Mouse (Mus musculus): ENCODE measurements at regions not wholly inside any gene's neighbourhood (a gene's known extent, or its start where the extent isn't known, plus 50 kb on each side); places are given as distances from the start of the nearest gene placed in this dataset.

GRCm38 (mm10) chr6:111738983-111739382, 534.6 kb upstream of the Lmcd1 start:
- no peak for DNase-seq (ENCODE audit: low spot score)
- H3K27me3 ChIP-seq (replicated peaks; ENCODE audit: low read depth, poor library complexity, severe bottlenecking) = no peaks in the 10 kb centered on the region
- WGBS = 83% methylated on average over 1 of the region's 1 CpGs
- no peaks in the 10 kb centered on the region for H3K36me3 ChIP-seq (replicated peaks)
- H3K9me3 ChIP-seq = no peaks in the 10 kb centered on the region
- H3K4me3 ChIP-seq = no peak overlapping the region
- H3K4me1 ChIP-seq = no peaks in the 10 kb centered on the region
- no peak overlapping the region for H3K27ac ChIP-seq (replicated peaks)

- no peak for DNase-seq (ENCODE audit: low spot score)
- WGBS = 81% methylated on average over 5 of the region's 5 CpGs
Observed at GRCm38 (mm10) chr6:111781710-111782481, 491.7 kb upstream of the Lmcd1 start.

GRCm38 (mm10) chr6:111808611-111809010, 464.9 kb upstream of the Lmcd1 start:
- H3K27ac ChIP-seq (replicated peaks) = no peak overlapping the region
- H3K9me3 ChIP-seq = 0 out of 2 replicates have a peak, but pooled peaks cover 3% of the 10 kb centered on the region
- no peaks in the 10 kb centered on the region for H3K4me1 ChIP-seq
- no peaks in the 10 kb centered on the region for H3K27me3 ChIP-seq (replicated peaks; ENCODE audit: low read depth, poor library complexity, severe bottlenecking)
- DNase-seq (ENCODE audit: low spot score) = no peak
- H3K4me3 ChIP-seq = no peak overlapping the region
- no peaks in the 10 kb centered on the region for H3K36me3 ChIP-seq (replicated peaks)

More at GRCm38 (mm10) chr6:111781710-111782481, 491.7 kb upstream of the Lmcd1 start:
- Histone ChIP-seq H3K4me1 (no peaks in the 10 kb centered on the region), H3K27me3 (replicated peaks; ENCODE audit: low read depth, poor library complexity, severe bottlenecking) (no peaks in the 10 kb centered on the region), H3K36me3 (replicated peaks) (no peaks in the 10 kb centered on the region), H3K9me3 (no peaks in the 10 kb centered on the region), H3K4me3 (no peak overlapping the region), H3K27ac (replicated peaks) (no peak overlapping the region)

GRCm38 (mm10) chr6:111813982-111814603, 459.5 kb upstream of the Lmcd1 start:
- Histone ChIP-seq H3K9me3 (0 out of 2 replicates have a peak, but pooled peaks cover 3% of the 10 kb centered on the region), H3K4me1 (no peaks in the 10 kb centered on the region), H3K27me3 (replicated peaks; ENCODE audit: low read depth, poor library complexity, severe bottlenecking) (no peaks in the 10 kb centered on the region), H3K4me3 (no peak overlapping the region), H3K27ac (replicated peaks) (no peak overlapping the region), H3K36me3 (replicated peaks) (no peaks in the 10 kb centered on the region)
- 83% methylated on average over 7 of the region's 7 CpGs for WGBS
- DNase-seq (ENCODE audit: low spot score) = no peak

GRCm38 (mm10) chr6:111815150-111815549, 458.4 kb upstream of the Lmcd1 start:
- no peaks in the 10 kb centered on the region for H3K36me3 ChIP-seq (replicated peaks)
- DNase-seq (ENCODE audit: low spot score) = no peak
- no peak overlapping the region for H3K4me3 ChIP-seq
- H3K27ac ChIP-seq (replicated peaks) = no peak overlapping the region
- H3K27me3 ChIP-seq (replicated peaks; ENCODE audit: low read depth, poor library complexity, severe bottlenecking) = no peaks in the 10 kb centered on the region
- no peaks in the 10 kb centered on the region for H3K4me1 ChIP-seq
- 0 out of 2 replicates have a peak, but pooled peaks cover 3% of the 10 kb centered on the region for H3K9me3 ChIP-seq

- H3K36me3 ChIP-seq (replicated peaks) = no peaks in the 10 kb centered on the region
- no peak overlapping the region for H3K4me3 ChIP-seq
- H3K9me3 ChIP-seq = no peaks in the 10 kb centered on the region
- no peak for DNase-seq (ENCODE audit: low spot score)
- no peak overlapping the region for H3K27ac ChIP-seq (replicated peaks)
- no peaks in the 10 kb centered on the region for H3K27me3 ChIP-seq (replicated peaks; ENCODE audit: low read depth, poor library complexity, severe bottlenecking)
- no peaks in the 10 kb centered on the region for H3K4me1 ChIP-seq
- WGBS = 89% methylated on average over 3 of the region's 3 CpGs
Observed at GRCm38 (mm10) chr6:111820265-111820664, 453.3 kb upstream of the Lmcd1 start.

- Histone ChIP-seq H3K4me1 (no peaks in the 10 kb centered on the region), H3K9me3 (no peaks in the 10 kb centered on the region), H3K4me3 (no peak overlapping the region), H3K27me3 (replicated peaks; ENCODE audit: low read depth, poor library complexity, severe bottlenecking) (no peaks in the 10 kb centered on the region), H3K27ac (replicated peaks) (no peak overlapping the region), H3K36me3 (replicated peaks) (no peaks in the 10 kb centered on the region)
- DNase-seq (ENCODE audit: low spot score) = no peak
- 71% methylated on average over 6 of the region's 6 CpGs for WGBS
Observed at GRCm38 (mm10) chr6:111844321-111844835, 429.2 kb upstream of the Lmcd1 start.

- no peaks in the 10 kb centered on the region for H3K4me1 ChIP-seq
- H3K27me3 ChIP-seq (replicated peaks; ENCODE audit: low read depth, poor library complexity, severe bottlenecking) = no peaks in the 10 kb centered on the region
- WGBS = 77% methylated on average over 3 of the region's 3 CpGs
- H3K4me3 ChIP-seq = no peak overlapping the region
- H3K27ac ChIP-seq (replicated peaks) = no peak overlapping the region
- no peaks in the 10 kb centered on the region for H3K36me3 ChIP-seq (replicated peaks)
- DNase-seq (ENCODE audit: low spot score) = no peak
- H3K9me3 ChIP-seq = no peaks in the 10 kb centered on the region
Observed at GRCm38 (mm10) chr6:111866101-111866598, 407.4 kb upstream of the Lmcd1 start.

GRCm38 (mm10) chr6:111882557-111882956, 391.0 kb upstream of the Lmcd1 start:
- no peaks in the 10 kb centered on the region for H3K4me1 ChIP-seq
- no peak overlapping the region for H3K4me3 ChIP-seq
- H3K36me3 ChIP-seq (replicated peaks) = no peaks in the 10 kb centered on the region
- no peak for DNase-seq (ENCODE audit: low spot score)
- H3K27me3 ChIP-seq (replicated peaks; ENCODE audit: low read depth, poor library complexity, severe bottlenecking) = no peaks in the 10 kb centered on the region
- H3K27ac ChIP-seq (replicated peaks) = no peak overlapping the region
- H3K9me3 ChIP-seq = no peaks in the 10 kb centered on the region
- 89% methylated on average over 1 of the region's 1 CpGs for WGBS

GRCm38 (mm10) chr6:111883946-111884345, 389.6 kb upstream of the Lmcd1 start:
- H3K9me3 ChIP-seq = no peaks in the 10 kb centered on the region

GRCm38 (mm10) chr6:111911997-111912396, 361.6 kb upstream of the Lmcd1 start:
- H3K9me3 ChIP-seq = no peaks in the 10 kb centered on the region
- no peak overlapping the region for H3K27ac ChIP-seq (replicated peaks)
- H3K27me3 ChIP-seq (replicated peaks; ENCODE audit: low read depth, poor library complexity, severe bottlenecking) = no peaks in the 10 kb centered on the region
- no peak overlapping the region for H3K4me3 ChIP-seq
- H3K4me1 ChIP-seq = no peaks in the 10 kb centered on the region
- no peak for DNase-seq (ENCODE audit: low spot score)
- WGBS = 57% methylated on average over 2 of the region's 2 CpGs
- no peaks in the 10 kb centered on the region for H3K36me3 ChIP-seq (replicated peaks)

More at GRCm38 (mm10) chr6:111883946-111884345, 389.6 kb upstream of the Lmcd1 start:
- no peak overlapping the region for H3K27ac ChIP-seq (replicated peaks)
- DNase-seq (ENCODE audit: low spot score) = no peak
- H3K36me3 ChIP-seq (replicated peaks) = no peaks in the 10 kb centered on the region
- H3K27me3 ChIP-seq (replicated peaks; ENCODE audit: low read depth, poor library complexity, severe bottlenecking) = no peaks in the 10 kb centered on the region
- no peaks in the 10 kb centered on the region for H3K4me1 ChIP-seq
- WGBS = 75% methylated on average over 1 of the region's 1 CpGs
- H3K4me3 ChIP-seq = no peak overlapping the region

GRCm38 (mm10) chr6:111913771-111914405, 359.7 kb upstream of the Lmcd1 start:
- 88% methylated on average over 11 of the region's 11 CpGs for WGBS
- H3K9me3 ChIP-seq = no peaks in the 10 kb centered on the region
- no peak overlapping the region for H3K27ac ChIP-seq (replicated peaks)
- H3K27me3 ChIP-seq (replicated peaks; ENCODE audit: low read depth, poor library complexity, severe bottlenecking) = no peaks in the 10 kb centered on the region
- H3K4me1 ChIP-seq = no peaks in the 10 kb centered on the region
- no peak overlapping the region for H3K4me3 ChIP-seq
- no peak for DNase-seq (ENCODE audit: low spot score)
- H3K36me3 ChIP-seq (replicated peaks) = no peaks in the 10 kb centered on the region

Measured in embryonic facial prominence, embryonic 10.5 days (tissue).